Mouse (Mus musculus) E14TG2a.4 (cell line): Measurements from ENCODE around the gene Rfc4.

Source experiments
- CTCF ChIP-seq: conservative IDR thresholded peaks from 2 replicates; pipeline ENCODE4 v1.5.1; 2014; ENCODE audit warnings: low read length
- NANOG ChIP-seq: IDR thresholded peaks from 2 replicates; pipeline ENCODE4 v1.6.1; 2014; ENCODE audit warnings: borderline replicate concordance, low read length, mixed read lengths

DNA sequence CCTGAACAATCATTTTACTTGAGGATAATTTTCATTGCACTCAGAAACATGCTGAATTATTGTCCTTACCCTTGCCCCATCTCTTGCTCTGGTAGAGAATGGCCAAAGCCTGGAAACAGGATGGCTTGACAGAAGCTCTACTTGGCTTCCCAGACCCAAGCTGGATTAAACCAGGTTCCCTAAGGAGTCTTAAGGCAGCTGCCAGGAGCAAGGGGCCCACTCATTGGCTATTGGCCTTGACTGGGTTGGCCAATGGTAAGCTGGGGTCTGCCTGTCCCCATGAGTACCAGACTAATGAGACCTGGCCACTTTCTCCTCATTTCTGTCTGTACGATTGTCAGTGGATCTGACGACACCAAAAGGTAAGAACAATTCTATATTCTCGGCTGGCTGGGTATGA lies 18.7 kb upstream of the Rfc4 start, which contains the start of gene Adipoq:
- TF ChIP-seq CTCF = no peak
- no peak for TF ChIP-seq NANOG
